Mouse (Mus musculus): ENCODE data around the gene Il6st.

Gene Il6st

GRCm38 (mm10) chr13:112523346-112523970 lies 59.6 kb downstream of the Il6st start:
- no peak for DNase-seq (ENCODE audit: low spot score in 2 of 2)

GRCm38 (mm10) chr13:112527186-112527585 lies 63.3 kb downstream of the Il6st start:
- no peak for DNase-seq (ENCODE audit: low spot score in 2 of 2)

GRCm38 (mm10) chr13:112529893-112530292 lies 66.0 kb downstream of the Il6st start:
- DNase-seq (ENCODE audit: low spot score in 2 of 2) = peak; percentile 64 to 79

GRCm38 (mm10) chr13:112532235-112532634 lies 68.4 kb downstream of the Il6st start:
- DNase-seq (ENCODE audit: low spot score in 2 of 2) = no peak

- no peak for DNase-seq (ENCODE audit: low spot score in 2 of 2)
Observed at GRCm38 (mm10) chr13:112533556-112533955, 69.7 kb downstream of the Il6st start.

- DNase-seq (ENCODE audit: low spot score in 2 of 2) = no peak
Observed at GRCm38 (mm10) chr13:112536611-112537010, 72.7 kb downstream of the Il6st start.

- no peak for DNase-seq (ENCODE audit: low spot score in 2 of 2)
Observed at GRCm38 (mm10) chr13:112537065-112537464, 73.2 kb downstream of the Il6st start.

GRCm38 (mm10) chr13:112540616-112541015 lies 76.7 kb downstream of the Il6st start:
- no peak for DNase-seq (ENCODE audit: low spot score in 2 of 2)

GRCm38 (mm10) chr13:112541223-112541975 lies 77.5 kb downstream of the Il6st start:
- no peak for DNase-seq (ENCODE audit: low spot score in 2 of 2)

- no peak for DNase-seq (ENCODE audit: low spot score in 2 of 2)
Observed at GRCm38 (mm10) chr13:112551641-112552548, 88.0 kb downstream of the Il6st start.

GRCm38 (mm10) chr13:112553304-112553703 lies 89.4 kb downstream of the Il6st start:
- no peak for DNase-seq (ENCODE audit: low spot score in 2 of 2)

GRCm38 (mm10) chr13:112556501-112556900 lies 92.6 kb downstream of the Il6st start:
- no peak for DNase-seq (ENCODE audit: low spot score in 2 of 2)

Measured in urinary bladder, postnatal 36 days (tissue).